Mouse (Mus musculus) cerebellum, adult 9-10 months (tissue): ENCODE measurements around the gene Cdkal1.

ENCODE experiments used
- DNase-seq: peaks from one replicate; pipeline ENCODE4 v3.0.0; 2022

The Cdkal1 gene

DNA sequence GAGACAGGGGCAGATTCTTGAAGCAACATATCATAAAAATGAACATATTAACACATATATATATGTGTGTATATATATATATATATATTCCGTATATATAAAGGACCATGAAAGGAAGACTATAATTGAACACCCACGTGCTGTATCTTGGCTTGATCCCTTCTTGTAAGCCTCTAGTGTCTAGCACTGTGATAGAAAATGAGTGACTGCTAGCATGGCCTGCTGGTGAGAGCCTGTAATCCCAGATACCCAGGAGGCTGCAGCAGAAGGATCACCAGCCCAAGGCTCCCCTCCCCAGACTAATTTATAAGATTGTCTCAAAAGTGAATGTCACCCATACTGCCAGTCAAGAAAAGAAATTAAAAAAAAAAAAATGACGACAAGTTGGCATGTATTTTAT, 158.2 kb downstream of the Cdkal1 start:
- no peak for DNase-seq

DNA sequence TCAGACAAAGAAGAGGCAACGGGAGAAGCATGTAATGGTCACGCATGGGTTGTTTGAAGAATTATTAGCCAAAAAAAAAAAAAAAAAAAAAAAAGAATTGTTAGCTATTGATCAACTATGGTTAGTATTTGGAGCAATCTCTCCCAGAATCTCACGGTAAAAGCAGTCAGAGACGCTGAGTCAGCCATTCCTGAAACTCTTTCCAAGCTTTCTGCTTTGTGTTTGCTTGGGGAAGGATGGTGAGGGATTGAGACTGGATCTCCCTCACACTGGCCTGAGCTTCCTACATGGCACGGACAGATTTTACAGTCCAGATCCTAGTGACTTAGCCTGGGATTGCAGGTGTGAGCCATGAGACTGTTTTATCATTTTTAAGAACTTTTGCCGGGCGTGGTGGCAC, 164.7 kb downstream of the Cdkal1 start:
- no peak for DNase-seq

DNA sequence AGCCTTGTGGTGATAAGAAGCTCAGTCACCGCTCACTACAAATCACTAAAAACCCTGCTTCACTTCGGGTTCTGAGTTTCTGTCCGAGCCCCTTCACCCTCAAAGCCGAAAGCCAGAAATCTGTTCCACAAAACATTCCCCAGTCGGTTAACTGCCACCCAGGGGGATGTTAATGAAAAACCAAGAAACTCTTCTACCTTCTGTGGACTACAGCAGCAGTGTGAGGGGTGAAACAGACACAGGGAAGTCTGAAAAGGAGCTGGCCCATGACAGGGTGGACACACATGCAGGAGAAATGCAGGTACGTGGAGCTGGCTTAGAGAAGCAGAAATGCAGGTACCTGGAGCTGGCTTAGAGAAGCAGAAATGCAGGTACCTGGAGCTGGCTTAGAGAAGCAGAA, 166.6 kb downstream of the Cdkal1 start:
- no peak for DNase-seq

DNA sequence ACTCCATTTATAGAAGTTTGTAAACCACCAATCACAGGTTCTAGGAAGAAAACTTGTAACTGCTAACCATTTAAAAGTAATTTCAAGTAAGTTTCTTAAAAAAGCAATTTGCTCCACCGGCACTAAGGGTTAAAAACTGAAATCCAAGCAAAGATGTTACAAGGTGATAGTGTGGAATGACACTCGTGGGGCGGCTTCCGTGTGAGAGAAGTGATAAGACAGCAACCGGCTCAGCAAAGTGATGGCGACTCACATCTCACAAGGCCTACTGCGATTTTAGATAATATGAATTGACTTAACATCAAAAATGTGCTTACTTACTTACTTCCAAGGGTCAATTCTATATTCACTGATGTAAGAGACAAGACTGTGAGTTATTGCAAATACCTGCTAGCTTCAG, 167.6 kb downstream of the Cdkal1 start:
- no peak for DNase-seq

GRCm38 (mm10) chr13:29679479-29680186, 175.8 kb downstream of the Cdkal1 start:
- no peak for DNase-seq

DNA sequence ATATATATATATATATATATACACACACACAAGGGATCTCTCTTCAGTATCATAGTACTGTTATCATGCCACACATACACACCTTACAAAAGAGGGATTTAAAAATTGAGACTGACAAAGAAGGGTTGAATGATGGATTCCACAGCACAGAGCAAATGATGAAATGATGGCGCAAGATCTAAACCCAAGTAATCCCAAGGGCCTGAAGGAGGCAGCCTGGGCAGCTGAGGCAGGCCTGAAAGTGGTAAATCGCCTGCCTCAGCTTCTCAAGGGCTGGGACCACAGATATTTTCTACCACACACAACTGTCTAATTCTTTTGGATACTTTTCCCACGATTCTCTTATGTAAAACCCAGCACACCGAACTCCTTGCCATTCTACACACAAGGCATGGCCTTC, 177.9 kb downstream of the Cdkal1 start:
- DNase-seq, result no peak

GRCm38 (mm10) chr13:29670626-29671025, 184.8 kb downstream of the Cdkal1 start:
- DNase-seq, result no peak

DNA sequence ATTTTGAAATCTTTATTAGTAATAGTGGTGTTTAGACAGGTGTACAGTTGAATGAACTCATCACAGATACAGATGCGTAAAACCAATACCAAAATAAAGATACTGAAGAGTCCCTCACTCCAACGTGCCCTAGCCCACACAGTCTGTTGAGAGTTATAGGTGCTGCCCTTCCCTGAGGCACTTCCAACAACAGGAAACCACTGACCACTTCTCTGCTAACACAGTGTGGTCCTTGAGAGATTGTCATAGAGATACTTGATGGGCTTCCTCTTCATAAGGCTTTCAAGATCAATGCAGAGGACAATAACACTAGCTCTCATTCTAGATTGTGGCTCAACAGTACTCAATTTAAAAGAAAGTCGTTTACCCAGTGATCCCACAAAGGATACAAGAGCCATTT, 191.6 kb downstream of the Cdkal1 start:
- DNase-seq, result no peak

DNA sequence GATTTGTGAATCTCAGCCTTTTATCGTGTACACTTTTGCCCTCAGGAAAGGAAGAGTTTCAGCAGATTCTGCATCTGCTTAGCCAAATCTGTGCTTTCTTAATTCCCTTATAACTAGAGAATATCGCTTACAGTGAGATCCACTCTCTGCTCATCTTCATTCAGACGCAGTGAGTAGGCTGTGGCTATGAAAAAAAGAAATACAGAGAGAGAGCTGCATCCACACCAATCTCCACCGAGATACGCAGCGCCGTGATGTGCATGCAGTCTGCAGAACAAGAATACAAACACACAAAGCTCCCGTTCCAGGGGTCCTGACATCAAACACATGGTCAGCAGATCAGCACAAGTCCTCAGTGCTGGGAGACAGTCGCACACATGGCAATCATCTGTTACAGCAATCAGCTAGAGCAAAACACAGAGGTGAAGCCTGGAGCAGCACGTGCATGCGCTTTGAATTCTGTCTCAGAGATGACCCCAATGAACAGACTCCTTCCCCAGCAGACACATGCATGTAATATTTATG, 199.6 kb downstream of the Cdkal1 start:
- no peak for DNase-seq

DNA sequence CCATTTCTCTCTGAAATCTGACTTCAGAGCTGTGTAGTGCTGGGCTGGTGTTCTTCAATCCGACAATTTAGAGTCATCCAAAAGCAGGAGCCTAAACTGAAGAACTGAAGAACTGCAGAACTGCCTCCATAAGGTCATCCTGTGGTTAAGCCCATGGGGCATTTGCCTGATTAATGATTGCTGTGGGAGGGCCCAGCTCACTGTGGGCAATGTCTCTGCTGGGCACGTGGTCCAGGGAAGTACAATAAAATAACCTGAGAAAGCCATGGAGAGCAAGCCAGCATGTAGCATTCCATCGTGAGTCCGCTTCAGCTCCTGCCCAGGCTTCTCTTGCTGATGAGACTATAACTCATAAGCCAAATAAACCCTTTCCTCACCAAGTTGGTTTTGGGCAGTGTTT, 202.1 kb downstream of the Cdkal1 start:
- DNase-seq, result no peak

DNA sequence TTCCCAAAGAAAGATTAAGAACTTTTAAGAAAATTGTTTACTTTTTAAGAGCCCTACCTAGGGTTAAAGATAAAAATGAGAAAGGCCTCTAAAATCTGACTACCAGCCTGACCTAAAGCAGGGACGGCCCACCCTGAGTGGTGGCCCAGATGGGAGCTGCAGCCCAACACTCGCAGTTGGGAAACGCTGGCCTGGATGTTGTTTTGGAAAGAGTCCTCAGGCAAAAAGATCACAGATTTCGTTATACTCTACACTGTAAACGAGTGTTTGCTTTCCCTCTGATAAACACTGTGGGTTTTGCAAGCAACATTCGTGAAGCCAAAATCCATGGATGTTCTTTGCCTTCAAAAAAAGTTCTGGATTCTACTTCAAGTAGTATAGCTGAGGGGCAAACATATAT, 202.7 kb downstream of the Cdkal1 start:
- DNase-seq, result no peak

DNA sequence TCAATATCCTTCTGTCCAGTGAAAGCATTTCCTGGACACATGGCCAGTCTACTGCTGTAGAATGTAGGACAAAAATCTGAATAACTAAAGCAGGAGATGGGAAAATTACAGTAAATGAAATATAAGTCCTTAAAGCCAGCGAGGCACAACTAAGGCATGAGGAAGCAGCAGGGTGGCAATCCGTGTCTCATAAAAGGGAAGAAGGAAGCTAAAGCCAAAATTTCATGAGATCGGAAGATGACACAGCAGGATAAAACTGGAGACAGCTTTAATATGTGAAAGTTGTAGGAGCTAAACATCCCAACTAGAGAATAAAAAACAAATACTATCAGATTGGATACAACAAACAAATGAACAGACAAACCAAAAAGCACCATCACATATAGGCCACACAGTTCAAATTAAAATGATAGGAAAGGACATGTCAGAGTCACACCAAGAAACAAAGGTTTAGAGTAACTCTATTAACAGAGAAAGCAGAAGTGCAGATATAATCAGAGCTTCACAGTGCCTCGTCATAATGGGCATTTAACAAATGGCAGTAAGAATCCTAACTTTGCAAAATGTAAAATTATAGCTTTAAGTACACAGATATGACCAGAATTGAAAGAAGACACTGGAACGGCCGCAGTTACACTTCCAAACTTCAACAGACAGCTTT, 204.8 kb downstream of the Cdkal1 start:
- DNase-seq, result no peak

DNA sequence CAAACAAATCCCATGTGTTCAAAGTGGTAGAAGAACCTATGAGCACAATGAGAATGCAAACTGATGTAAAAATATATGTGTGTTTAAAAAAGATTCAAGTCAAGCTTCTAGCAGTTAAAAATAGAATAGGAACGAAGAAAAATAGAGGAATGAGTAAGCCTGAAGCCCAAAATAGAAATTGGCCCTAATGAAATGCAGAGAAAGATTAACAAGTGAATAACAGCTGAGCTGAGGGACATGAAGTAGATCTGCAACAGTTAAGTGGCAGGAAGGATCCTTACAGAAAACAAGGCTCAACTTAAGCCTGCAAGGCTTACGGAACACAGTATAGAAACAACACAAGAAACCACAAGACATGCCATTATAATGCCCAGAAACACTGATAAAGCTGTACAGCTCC, 205.9 kb downstream of the Cdkal1 start:
- DNase-seq, result no peak

- DNase-seq, result no peak
Observed at GRCm38 (mm10) chr13:29642226-29642625, 213.2 kb downstream of the Cdkal1 start.

DNA sequence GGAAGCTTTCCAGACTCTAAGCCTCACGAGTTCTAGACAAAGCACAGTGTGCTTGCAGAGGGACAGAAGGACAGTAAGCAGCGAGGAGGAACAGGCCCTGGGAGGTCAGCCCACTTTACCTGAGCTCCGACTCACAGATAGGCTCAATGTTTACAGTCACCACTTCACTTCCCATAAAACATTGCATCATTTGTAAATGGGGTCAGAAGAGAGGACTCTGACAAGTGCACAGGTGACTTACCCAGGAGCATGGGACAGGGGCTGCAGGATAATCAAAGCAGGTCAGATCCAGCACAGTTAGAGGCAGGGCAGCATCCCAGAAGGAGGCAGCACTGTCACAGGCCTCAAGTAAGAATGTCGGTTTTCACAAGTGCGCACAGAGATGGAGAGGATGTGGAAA, 214.3 kb downstream of the Cdkal1 start:
- no peak for DNase-seq

GRCm38 (mm10) chr13:29640186-29640585, 215.3 kb downstream of the Cdkal1 start:
- no peak for DNase-seq

- DNase-seq, result no peak
Observed at GRCm38 (mm10) chr13:29638303-29638702, 217.2 kb downstream of the Cdkal1 start.

- no peak for DNase-seq
Observed at GRCm38 (mm10) chr13:29637788-29638187, 217.7 kb downstream of the Cdkal1 start.

DNA sequence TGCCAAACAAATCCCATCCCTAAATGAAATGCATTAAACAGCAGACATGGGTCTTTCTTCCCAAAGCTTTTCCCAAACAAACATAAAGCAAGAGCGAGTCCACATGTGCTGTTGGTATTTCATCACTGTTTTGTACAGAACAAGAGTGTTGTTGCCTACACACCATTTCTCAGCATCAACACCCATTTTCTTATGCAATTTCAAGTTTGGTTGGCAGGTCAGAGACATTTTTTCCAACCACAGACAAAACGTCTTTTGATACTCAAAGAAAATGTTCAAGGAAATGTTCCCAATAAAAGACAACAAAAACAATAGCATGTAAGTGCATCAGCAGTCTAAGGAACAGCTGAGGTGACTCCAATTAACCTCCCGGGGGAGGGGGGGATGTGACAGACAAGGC, 219.9 kb downstream of the Cdkal1 start:
- DNase-seq, result no peak

- no peak for DNase-seq
Observed at GRCm38 (mm10) chr13:29631342-29631741, 224.1 kb downstream of the Cdkal1 start.

- no peak for DNase-seq
Observed at GRCm38 (mm10) chr13:29628607-29629006, 226.9 kb downstream of the Cdkal1 start.

DNA sequence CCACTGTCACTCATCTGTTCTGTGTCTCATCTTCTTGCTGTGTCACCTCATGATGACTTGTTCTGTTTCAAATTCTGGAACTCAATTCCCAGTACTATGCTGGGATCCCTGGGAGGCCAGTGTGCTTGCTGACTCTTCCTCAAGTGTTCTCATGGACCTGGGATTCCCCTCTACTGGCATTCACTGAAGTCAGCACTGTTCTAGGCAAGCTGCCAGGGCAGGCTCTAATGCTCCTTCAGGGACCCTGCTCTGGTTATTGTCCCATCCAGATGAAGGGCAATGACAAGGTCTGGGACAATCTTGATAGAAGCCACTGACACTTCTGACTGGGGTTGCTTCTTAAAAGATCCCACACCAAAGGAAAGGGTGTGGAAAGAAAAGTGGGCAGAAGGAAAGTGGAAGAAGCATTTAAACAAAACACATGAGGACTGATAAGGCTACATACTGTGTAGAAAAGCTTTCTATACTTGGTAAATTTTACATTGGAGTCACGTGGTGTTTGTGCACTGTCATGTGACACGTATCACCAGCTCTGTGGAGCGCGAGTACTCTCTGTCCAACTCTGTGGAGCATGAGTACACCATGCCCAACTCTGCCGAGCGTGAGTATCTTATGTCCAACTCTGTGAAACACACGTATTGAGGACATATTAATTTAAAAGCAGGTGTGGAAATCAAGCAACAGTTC, 227.9 kb downstream of the Cdkal1 start:
- no peak for DNase-seq

DNA sequence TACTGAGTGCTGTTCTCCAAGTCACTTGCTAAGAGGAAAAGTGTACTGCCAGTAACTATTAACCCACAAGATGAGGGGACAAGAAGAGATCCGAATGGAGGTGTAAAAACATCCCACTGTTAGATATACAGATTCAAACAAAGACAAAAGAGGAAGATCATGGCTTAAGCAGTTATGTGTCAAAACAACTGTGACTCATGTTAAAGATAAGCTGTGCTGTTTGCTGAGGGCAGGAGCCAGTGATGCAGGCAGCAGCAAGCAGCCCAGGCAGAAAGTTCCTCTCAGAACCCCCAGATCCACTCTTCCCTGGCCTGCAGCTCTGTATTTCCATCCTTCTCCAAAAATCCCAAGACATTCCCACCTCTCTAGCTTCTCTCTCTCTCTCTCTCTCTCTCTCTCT, 230.5 kb downstream of the Cdkal1 start:
- no peak for DNase-seq

DNA sequence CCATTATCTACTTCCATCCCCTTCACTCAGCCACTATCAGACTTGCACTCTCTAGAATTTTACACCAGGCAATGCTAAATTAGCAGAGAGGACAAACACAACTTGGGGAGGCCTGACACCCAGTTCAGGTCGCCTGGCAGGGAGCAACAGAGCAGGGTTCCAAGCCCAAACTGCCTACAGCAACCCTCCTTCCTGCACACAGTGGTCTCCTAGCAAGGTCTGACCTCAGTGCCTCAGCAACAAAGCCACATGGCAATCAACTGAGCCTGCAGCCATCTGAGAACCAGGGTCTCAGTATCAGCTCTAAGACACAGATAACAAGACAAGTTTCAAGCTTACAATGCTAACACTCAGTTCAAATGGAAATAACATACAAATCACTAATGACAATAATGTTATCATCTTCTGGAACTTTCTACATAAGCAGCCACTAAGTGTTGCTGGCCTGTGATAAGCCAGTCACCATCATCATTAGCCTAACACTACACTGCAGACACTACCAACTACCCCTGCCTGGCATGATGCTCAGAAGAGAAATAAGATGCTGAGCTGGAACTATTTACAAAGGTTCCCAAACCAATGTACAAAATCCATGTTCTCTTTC, 231.7 kb downstream of the Cdkal1 start:
- no peak for DNase-seq
